Mouse (Mus musculus): Measurements from ENCODE around the gene Tbx10.
"Not testable (repeated sequence)": the region's sequence is repeated elsewhere in the genome, so short reads cannot be mapped to it uniquely, and the experiment has no call there.

The Tbx10 gene

GRCm38 (mm10) chr19:4042124-4042523 is 49.6 kb downstream of the Tbx10 start:
- DNase-seq (ENCODE audit: low read depth, low spot score), result no peak

DNA sequence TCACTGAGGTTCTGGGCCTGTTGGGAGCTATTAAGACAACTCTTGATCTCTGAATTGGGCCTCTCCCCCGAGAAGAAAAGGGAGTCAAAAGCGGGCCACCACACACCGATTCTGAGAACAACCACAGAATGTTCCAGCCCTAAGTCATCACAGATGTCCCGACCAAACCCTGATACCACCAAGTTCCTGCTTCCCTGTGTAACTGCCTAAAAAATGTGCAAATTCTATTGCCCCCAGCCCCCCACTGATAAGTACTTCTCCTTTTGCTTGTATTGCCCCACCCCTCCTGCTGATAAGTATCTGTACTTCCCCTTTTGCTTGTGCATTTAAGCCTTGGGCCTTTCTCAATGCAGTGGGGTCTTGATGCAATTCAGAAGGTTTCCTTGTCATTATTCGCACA is 51.6 kb downstream of the Tbx10 start:
- DNase-seq (ENCODE audit: low read depth, low spot score), result not testable (repeated sequence)

- DNase-seq (ENCODE audit: low read depth, low spot score), result no peak
Observed at GRCm38 (mm10) chr19:4045966-4046865, 53.7 kb downstream of the Tbx10 start, which contains the start of gene Gstp2. Gstp2 (minus strand) TSS chr19:4046023.

DNA sequence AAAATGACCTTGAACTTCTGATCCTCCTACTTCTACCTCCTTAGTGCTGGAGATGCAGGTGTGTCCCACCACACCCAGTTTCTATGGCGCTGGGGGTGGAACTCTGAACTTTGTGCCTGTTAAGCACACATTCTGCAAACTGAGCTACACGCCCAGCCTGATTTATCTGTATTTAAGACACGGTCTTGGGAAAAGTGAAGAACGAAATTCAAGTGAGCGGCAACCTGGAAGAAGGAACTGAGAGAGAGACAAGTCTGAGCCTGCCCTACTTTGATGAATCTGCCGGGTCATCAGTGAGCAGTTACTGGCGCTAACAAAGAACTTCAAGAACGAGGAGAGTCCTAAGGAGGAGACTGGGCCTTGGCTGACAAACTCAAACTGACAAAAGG is 54.3 kb downstream of the Tbx10 start:
- DNase-seq (ENCODE audit: low read depth, low spot score), result no peak

DNA sequence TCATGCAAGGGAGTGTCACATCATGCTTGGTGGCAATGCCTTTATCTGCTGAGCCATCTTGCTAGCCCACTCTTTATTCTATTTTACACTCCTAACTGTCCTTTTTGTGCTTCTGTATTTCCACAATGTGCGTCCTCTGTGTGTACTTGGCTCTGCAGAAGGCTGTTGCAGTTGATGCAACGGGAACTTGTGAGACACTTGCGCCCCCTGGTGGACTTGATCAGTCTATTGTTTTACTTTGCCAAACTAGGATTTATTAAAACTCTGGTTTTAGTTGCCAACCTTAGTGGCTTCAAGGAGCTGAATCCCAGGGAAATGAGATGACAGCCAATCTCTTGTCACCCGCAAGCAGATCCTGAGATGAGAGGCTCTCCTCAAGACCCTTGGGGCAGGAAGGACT is 55.3 kb downstream of the Tbx10 start:
- DNase-seq (ENCODE audit: low read depth, low spot score), result peak; percentile 73

DNA sequence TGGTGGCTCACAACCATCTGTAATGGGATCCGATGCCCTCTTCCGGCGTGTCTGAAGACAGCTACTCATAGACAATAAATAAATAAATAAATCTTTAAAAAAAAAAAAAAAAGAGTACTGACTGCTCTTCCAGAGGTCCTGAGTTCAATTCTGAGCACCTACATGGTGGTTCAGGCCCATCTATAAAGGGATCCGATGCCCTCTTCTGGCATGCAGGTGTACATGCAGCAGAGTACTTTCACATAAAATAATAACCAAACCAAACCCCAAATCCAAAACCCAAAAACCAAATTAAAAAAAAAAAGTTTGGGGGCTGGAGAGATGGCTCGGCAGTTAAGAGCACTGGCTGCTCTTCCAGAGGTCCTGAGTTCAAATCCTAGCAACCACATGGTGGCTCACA is 56.5 kb downstream of the Tbx10 start:
- not testable (repeated sequence) for DNase-seq (ENCODE audit: low read depth, low spot score)
